In the genomic region with DNA sequence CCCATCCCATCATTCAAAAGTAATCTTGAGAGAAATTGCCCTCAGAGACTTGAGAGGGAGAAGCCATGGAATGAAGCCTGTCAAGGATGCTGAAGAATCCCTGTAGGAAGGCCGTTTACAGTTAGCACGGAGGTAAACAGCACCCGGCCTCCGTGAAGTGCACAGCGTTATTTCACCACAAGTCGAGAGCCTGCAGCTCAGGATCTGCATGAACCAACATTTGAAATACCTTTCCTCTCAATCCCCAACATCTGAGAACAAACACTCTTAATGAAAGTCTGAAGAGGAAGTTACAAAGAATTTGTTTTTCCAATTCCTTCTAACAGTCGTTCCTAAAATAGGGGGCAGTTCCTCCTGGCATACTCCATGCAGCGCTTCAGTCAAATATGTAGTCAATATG, we compare ENCODE assay signal across 22 mouse cellular contexts. TPM values are rescaled to one million over a fixed set of nuclear protein-coding genes. Genes with fewer than 3 reads are reported as not detected.
A peak's percentile ranks its signal among the peaks of the same experiment; 100 is the strongest.
DNase-seq lines count a peak whose midpoint lies in the region; ATAC-seq lines count a peak whose summit lies in the region.
"Had no signal": no experiment of that assay in that cellular context is flagged by ENCODE, and none has a peak within 500 bp of the region (broad histone marks: within the 10 kb centered on the region; RNA-seq: fewer than 3 reads in every experiment).

No protein-coding gene starts in this region.

- H3K27me3 ChIP-seq in lung, embryonic 15.5 days = no peaks in the 10 kb centered on the region
- H3K27me3 ChIP-seq: embryonic facial prominence, embryonic 15.5 days; heart, embryonic 13.5 days; hindbrain, embryonic 15.5 days had no signal

- no peaks in the 10 kb centered on the region for H3K9me3 ChIP-seq in lung, embryonic 15.5 days
- H3K9me3 ChIP-seq: embryonic facial prominence, embryonic 15.5 days; forebrain, embryonic 10.5 days; heart, embryonic 13.5 days; hindbrain, embryonic 15.5 days had no signal

- H3K27ac ChIP-seq in lung, embryonic 15.5 days = peak overlapping the region; percentile 58
- H3K27ac ChIP-seq: embryonic facial prominence, embryonic 15.5 days; forebrain, embryonic 10.5 days; heart, embryonic 13.5 days; hindbrain, embryonic 15.5 days had no signal

- no peak overlapping the region for H3K9ac ChIP-seq in lung, embryonic 15.5 days
- H3K9ac ChIP-seq: embryonic facial prominence, embryonic 15.5 days; heart, embryonic 13.5 days; hindbrain, embryonic 15.5 days had no signal

- H3K36me3 ChIP-seq in lung, embryonic 15.5 days = no peaks in the 10 kb centered on the region
- H3K36me3 ChIP-seq: embryonic facial prominence, embryonic 15.5 days; forebrain, embryonic 10.5 days; heart, embryonic 13.5 days; hindbrain, embryonic 15.5 days had no signal

- no peak overlapping the region for H3K4me2 ChIP-seq in lung, embryonic 15.5 days
- H3K4me2 ChIP-seq: embryonic facial prominence, embryonic 15.5 days; heart, embryonic 13.5 days; hindbrain, embryonic 15.5 days had no signal

- DNase-seq in lung, adult 18-20 months = peak; percentile 65 to 67
- DNase-seq in lung, postnatal 14 days = no peak
- DNase-seq in lung, postnatal 25 days (ENCODE audit: low spot score) = peak; percentile 67
- DNase-seq in spleen, adult 18-20 months = no peak
- DNase-seq in kidney, adult 9 months = no peak
- DNase-seq in cerebellum, postnatal 10 days = no peak
- DNase-seq in urinary bladder, postnatal 10 days (ENCODE audit: low spot score) = no peak
- DNase-seq: adrenal gland, adult 2 months; adrenal gland, postnatal 25 days; cerebellum, adult 18-20 months; cerebellum, adult 9-11 months; embryo, embryonic 11 days; heart, postnatal 36 days had no signal

- 52% methylated on average over 8 of the region's 8 CpGs for WGBS in lung, embryonic 15.5 days

- no peak for ATAC-seq in lung, embryonic 15.5 days (ENCODE audit: borderline replicate concordance, extremely low read depth, low FRiP score, low TSS enrichment)
- ATAC-seq: activated CD4-positive, CD25-positive, alpha-beta regulatory T cell, adult 4 months; forebrain, embryonic 14.5 days; Patski had no signal

- H3K4me1 ChIP-seq in lung, embryonic 15.5 days = peaks cover 22% of the 10 kb centered on the region
- H3K4me1 ChIP-seq: forebrain, embryonic 10.5 days; heart, embryonic 13.5 days; hindbrain, embryonic 15.5 days had no signal

- no peak overlapping the region for H3K4me3 ChIP-seq in lung, embryonic 15.5 days
- H3K4me3 ChIP-seq: embryonic facial prominence, embryonic 15.5 days; erythroblast, embryonic 14.5 days; forebrain, embryonic 10.5 days; heart, embryonic 13.5 days; hindbrain, embryonic 15.5 days had no signal

RNA-seq across cellular contexts. Expression of a gene that starts 33.9 kb away (rescaled TPM):
- polyA plus RNA-seq in lung, embryonic 15.5 days (2015; fragmentation: Nextera tagmentation; extraction: Ambion mirVana) = 1.8 and 1.9 TPM in 2 replicates

Comparison
In these comparisons a context has a peak if more than half of its experiments do, and no peak if none do; other contexts are left out.
1. DNase-seq: peak in lung, adult 18-20 months (2 of 2) and lung, postnatal 25 days (single experiment); none in lung, postnatal 14 days (single experiment), spleen, adult 18-20 months (0 of 2), kidney, adult 9 months (single experiment), cerebellum, postnatal 10 days (0 of 2) and urinary bladder, postnatal 10 days (single experiment).